Mouse (Mus musculus) stomach, postnatal 0 days (tissue): Measurements from ENCODE around the gene Arid1b.

Source experiments
- CTCF ChIP-seq: IDR thresholded peaks from 2 replicates; pipeline ENCODE4 v1.5.1; 2016; ENCODE audit warnings: antibody characterized with exemption, low read depth, mild to moderate bottlenecking, moderate library complexity
- EP300 ChIP-seq: optimal IDR thresholded peaks from 2 replicates; pipeline ENCODE3; 2016; ENCODE audit warnings: antibody characterized with exemption

GRCm38 (mm10) chr17:5002937-5003508 lies 8.9 kb downstream of the Arid1b start:
- TF ChIP-seq CTCF (no peak), EP300 (no peak)
